Mouse (Mus musculus) kidney, adult 9 months (tissue): ENCODE measurements around the gene 9430038I01Rik.
A peak's percentile ranks its signal among the peaks of the same experiment; 100 is the strongest.
"Not testable (repeated sequence)": the region's sequence is repeated elsewhere in the genome, so short reads cannot be mapped to it uniquely, and the experiment has no call there.

Source experiments
- DNase-seq: peaks from one replicate; pipeline ENCODE4 v3.0.0; 2022

The 9430038I01Rik gene

DNA sequence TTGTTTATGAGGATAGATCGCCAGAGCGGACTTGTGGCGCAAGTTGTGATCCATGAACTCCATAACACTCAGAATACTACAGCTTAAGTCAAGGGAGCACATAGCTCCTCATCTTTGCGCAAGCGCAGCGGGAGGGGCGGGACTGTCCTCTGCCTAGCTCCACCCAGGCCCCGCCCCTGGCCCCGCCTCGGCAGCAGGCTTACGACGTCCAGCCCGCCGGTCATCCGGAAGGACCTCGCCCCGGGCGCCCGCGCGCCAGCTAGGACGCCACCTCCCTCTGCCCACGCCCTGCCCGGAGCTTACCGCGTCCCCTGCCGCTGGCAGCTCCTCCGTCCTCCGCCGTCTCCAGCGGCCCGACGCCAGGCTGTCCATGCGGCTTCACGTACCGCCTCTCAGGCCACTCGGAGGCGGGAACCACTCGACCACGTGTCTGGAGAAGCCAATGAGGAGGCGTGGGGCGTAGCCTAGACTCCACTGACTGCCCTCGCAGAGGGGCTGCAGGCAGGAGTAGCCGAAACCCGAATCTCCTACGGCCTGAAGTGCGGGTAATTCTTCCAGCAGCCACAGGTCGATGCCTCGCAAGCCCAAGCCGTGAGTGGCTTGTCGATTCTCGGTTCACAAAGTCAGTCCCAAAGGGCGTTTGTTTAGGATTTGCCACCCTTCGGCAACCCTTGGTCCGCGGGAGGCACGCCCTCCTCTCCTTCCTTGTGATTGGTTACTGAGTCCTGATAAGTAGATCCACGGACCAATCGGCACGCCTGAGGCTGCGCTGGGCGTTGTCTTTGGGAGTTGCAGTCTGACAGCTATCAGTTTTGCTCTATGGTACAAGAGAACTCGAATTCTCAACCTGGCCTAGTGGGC, at the start of gene 9430038I01Rik:
9430038I01Rik (minus strand) TSS at position 426 of the 861 bp plus-strand sequence.
- peak; percentile 98 for DNase-seq

DNA sequence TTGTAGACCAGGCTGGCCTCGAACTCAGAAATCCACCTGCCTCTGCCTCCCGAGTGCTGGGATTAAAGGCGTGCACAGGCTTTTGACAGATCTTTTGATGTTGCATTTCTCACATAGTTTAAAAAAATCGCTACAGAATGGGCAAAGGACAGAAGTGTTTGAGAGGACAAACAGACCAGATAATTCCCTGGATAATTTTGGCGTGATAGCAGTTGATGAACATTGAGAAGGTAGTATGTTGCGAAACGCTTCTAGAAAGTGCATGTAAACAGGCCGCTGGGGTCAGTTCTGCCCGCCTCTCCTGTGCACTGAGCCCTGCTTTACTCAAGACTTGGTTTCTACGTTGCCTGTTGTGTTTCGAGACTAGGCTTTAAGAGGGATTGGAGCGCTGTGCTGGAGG, 34.8 kb upstream of the 9430038I01Rik start:
- no peak for DNase-seq

DNA sequence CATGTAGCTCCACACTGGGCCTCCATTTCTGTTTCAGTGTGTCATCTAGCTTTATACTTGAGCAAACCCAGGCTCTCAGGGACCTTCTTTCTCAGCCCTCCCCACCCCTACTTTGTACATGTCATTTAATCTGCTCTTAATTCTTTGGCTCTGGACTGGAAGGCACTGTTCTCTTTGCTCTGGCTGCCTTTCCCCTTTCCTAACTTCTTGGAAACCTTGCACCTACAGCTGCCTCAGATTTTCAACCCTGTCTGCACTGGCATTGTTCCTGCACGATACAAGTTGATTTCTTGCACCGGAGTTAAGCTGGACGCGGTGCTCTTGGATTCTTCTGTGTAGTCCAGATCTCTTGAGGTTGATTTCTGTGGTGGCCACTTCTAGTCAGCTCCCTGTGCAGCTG, 32.4 kb upstream of the 9430038I01Rik start:
- no peak for DNase-seq

DNA sequence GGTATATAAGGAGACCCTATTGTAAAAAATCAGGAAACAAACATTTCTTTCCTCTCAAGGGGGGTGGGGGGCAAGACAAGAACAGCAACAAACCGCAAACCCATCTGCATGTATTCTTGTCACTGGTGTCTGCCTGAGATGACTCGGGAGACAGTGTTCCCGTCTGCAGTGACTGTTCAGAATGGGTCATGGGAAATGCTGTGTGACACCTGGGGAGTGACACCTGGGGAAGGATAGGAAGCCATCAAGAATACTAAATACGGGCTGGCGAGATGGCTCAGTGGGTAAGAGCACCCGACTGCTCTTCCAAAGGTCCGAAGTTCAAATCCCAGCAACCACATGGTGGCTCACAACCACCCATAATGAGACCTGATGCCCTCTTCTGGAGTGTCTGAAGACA, 28.4 kb upstream of the 9430038I01Rik start:
- not testable (repeated sequence) for DNase-seq

DNA sequence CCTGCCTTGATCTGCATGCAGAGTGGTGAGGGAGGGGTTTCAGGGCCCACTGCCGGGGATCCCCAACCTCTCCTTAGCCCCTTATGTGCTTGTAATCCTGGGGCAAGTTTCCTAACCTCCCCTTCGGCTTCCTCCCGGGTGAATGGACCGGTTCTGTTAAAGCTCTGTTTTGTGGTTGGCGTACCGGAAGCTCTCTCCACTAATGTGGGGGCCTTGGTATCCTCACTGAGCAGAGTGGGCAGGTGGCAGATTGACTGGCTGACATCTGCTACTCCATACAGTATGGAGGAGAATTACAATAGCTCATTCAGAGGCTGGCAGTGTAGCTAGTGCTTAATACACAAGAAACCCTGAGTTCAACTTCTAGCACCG, 27.6 kb upstream of the 9430038I01Rik start:
- DNase-seq: peak; percentile 17

DNA sequence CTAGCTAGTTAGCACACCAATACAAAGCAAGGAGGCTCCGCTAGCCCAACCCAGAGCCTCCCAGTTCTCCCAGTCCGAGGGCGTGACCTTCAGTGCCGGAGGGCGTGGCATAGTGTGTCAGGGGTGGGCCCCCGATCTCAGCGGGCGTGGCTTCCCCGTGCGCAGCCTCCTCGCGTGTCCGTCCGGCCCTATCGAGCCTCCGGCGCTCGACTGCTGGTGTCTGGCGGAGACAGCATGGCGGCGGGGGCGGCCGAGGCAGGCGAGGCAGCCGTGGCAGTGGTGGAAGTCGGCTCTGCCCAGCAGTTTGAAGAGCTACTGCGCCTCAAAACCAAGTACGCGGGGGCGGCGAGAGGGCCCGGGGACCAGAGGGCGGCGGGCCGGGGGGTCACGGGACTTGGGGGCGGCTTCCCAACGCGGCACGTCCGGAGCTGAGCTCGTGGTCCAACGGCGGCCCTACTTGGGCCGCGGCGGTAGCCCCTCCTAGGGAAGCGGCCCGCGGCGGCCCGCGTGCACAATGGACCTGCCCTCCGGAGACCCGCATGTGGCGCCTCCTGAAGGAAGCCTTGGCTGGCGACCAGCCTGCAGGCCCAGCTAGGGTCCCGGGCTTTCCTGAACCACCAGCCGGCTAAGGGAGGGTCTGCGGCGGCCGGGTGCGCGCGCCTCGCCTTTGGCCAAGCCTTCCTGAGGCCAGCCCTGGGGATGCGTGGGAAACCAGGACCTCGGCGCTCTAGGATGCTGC, 27.0 kb upstream of the 9430038I01Rik start, which contains the start of gene Glrx3:
Glrx3 (plus strand) TSS at position 175 of the 739 bp plus-strand sequence.
- peak; percentile 97 for DNase-seq

DNA sequence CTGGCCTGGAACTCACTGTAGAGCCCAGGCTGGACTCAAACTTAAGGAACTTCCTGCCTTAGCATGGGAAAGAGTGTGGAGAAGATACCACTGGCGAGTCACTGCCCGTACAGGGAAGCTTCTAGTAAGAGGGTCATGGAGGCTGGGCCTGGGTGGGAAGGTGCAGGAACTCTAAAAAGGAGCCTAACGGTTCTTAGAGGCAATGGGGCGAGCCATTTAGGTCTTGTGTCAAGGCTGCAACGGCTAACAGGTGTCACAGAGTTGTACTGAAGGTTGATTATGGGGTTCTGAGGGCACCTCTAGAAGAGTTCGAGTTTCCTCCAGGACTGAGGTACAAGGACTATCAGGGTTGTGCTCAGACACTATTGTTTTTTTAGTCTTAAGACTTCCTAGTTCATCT, 26.3 kb upstream of the 9430038I01Rik start:
- peak; percentile 12 for DNase-seq

DNA sequence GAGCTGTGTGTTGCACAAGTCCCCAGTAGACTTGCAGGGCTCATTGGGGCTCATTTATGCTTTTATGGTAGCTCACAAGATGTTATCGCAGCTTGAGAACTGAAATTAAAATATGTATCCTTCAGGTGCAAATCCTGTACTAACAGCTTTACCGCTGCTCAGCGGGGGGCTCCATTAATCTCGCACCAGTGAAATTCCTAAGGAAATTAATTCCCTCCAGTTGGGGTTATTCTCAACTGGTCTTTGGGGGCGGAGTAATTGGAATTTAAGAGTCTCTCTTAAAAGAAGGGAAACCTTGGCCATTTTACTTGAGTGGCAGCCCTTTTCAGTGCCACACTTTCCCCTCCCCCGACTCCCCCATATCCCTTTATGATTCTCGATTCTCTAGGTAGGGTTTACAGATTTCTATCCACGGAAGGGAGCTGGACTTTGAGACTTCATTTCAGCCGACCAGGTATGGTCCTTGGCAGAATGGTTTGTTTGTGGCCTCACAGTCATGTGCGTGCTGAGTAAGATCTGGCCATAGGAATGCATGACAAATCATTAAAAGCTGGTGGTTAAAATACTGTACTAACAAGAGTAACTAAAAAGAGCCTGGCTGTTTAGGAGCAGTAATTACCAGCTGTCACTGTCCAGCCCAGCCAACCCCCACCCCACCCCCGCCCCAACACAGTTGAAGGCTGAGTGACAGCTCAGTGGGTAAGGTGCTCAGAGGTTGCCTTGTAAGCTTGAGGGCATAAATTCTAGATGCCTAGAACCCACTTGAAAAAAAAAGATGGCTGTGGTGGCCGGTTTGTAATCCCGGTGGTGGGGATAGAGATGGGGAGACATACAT, 21.4 kb upstream of the 9430038I01Rik start:
- peak; percentile 33 for DNase-seq

DNA sequence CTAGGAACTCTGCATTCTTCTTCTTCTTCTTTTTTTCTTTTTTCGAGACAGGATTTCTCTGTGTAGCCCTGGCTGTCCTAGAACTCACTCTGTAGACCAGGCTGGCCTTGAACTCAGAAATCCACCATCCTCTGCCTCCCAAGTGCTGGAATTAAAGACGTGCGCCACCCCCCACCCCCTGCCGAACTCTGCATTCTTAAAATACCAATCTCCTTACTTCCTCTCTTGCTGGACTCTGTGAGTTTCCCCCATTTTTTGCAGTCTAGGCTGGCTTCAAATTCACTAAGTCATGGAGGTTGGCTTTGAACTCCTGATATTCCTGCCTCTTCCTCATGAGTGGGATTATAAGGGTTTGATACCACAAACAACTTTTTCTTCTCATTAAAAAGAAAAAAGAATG, 16.1 kb upstream of the 9430038I01Rik start:
- no peak for DNase-seq

DNA sequence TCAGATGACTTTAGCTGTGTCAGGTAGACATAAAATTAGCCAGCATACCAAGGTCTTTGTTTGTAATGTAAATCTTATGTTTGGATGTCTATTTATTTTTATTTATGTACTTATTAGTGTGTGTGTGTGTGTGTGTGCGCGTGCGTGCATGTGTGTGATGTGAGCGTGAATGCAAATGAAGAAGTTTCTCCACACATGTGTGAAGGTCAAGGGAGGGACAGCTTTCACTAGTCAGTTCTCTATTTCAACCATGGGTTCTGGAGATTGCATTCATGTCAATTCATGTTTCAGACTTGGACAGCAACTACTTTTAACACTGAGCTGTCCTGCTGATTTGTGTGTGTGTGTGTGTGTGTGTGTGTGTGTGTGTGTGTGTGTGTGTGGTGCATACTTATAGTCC, 10.7 kb upstream of the 9430038I01Rik start:
- no peak for DNase-seq

DNA sequence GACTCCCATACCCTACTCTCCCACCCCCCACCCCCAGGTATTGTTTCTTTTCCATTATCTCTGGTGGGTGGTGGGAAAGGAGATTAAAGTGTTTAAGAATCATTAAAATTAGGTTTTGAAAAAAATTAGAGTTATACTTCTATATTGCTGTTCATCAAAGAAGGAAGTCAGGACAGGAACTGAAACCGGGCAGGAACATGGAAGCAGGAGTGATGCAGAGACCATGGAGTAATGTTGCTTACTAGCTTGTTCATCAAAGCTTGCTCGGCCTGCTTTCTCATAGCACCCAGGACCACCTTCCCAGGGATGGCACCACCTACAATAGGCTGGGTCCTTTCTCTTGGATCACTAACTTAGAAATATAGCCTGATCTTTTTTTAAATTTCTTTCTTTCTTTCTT, 10.0 kb upstream of the 9430038I01Rik start:
- no peak for DNase-seq

DNA sequence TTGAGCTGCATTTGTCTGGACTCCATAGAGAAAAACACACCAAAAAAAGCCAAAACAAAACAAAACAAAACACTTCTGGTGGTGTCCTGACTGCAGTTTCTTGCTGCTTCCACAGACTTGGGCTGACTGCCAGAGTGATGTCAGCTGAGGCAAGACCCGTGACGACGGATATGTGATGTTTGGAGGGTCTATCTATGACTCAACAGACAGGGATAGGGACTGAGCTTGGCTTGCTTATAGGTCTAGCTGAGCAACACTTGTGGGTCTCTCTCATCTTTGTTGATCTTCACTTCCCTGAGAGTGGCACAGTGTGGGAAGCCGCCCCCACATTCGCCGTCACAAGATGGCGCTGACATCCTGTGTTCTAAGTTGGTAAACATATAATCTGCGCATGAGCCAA, 4.1 kb upstream of the 9430038I01Rik start:
- DNase-seq: no peak

DNA sequence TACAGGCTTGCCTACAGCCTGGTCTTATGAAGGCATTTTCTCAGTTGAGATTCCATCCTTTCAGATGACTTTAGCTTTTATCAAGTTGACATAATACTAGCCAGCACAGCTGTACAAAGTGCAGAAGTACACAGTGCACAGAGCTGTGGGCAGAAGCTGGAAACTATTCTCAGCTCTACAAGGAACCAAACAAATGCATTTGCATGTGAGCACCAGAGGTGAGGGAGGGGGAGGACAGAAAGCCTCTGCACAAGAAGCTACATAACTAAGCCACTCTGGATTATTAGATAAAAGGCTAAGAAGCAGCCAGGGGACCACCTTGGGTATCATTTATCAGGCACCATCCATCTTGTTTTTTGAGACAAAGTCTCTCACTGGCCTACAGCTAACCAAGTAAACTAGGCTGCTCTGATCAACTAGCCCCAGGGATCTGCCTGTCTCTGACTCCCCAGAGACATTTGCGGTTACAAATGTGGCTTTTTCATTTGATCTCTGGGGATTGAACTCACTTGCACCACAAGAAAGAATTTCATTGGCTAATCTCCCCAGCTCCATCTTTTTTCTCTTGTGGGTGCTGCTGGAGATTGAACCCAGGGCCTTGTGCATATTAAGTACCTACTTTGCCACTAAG, 3.0 kb downstream of the 9430038I01Rik start:
- DNase-seq: no peak

DNA sequence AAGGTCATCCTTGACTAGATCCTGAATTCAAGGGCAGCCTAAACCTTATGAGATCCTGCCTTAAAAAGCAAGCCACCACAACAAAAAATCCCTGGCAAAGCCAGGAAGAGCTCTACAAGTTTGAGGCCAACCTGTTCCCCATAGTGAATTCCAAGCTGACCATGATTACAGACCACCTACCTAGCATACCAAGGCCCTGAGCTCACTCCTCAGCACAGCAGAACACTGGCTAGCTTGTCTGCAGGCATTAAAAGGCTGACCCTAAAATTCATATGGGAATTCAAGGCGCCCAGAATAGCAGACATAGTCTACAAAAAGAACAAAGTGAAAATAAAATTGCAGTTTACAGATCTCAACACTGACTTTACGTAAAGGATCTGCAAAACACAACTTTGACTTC, 6.4 kb downstream of the 9430038I01Rik start:
- no peak for DNase-seq

DNA sequence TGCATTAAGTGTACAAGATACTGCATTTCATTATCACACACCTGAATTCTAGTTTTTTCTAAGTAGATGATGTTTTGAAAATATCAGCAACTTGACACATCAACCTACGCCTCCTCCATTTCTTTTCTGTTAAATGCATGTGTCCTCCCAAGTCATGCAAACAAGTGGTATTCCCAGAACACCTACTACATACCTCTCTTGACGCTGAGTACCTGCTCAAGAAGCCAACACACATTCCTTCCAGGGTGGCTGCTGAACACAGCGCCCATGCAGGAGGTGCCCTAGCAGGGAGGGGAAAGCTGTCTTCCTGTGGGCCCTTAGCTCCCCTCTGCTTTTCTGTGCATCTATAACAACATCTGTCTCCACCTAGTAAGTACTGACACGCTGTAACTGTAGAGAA, 11.6 kb downstream of the 9430038I01Rik start:
- no peak for DNase-seq

DNA sequence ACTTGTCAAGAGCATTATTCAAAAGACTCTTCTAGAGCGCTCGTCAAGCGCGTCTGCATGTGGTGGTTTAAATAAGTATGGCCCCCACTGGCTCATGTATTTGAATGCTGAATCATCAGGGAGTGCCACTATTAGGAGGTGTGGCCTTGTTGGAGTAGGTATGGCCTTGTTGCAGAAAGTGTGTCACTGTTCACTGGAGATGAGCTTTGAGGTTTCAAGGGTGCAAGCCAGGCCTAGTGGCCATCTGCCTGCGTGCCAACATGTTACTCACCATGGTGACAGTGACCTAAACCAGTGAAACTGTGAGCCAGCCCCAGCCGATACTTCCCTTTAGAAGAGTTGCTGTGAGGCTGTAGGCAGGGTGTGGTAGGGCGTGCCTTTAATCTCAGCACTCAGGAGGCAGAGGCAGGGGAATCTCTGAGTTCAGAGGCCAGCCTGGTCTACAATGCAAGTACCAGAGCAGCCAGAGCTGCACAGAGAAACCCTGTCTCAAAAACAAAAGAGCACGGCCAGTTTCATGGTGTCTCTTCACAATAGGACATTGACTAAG, 13.1 kb downstream of the 9430038I01Rik start:
- DNase-seq: no peak

DNA sequence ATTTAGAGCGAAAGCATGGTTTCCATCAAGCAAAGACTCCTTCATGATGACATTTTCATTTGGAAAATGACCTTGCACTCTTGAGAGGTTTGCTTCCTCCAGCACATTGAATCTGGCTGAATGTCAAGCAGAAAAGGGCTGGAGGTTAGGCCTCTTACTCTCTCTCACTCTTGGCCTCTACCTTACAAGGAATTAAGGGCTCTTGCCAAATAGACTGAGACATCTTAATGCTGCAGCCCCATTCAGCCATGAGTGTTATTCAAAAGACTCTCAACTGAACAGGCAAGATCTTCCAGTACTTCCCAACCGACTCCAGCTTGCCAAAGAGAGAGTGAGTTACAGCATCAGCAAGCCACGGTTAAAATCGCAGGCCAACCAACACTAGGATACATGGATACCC, 15.1 kb downstream of the 9430038I01Rik start:
- no peak for DNase-seq

DNA sequence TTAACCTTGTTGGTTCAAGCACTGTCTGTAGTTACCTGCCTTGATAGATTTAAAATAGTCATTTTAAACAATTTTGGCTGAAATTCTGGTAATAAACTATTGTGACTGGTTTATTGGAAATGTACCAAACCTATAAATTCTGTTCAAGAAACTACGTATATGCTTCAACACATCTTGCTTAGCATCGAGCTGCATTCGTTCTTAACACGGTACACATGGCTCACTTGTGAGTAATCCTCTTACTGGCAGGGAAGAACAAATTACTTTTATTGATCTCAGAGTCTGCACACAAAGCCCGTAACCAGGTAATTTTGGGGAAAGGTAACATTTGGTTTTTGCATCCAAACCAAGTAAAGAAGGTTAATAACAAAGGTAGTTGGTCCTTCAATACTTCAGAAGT, 22.7 kb downstream of the 9430038I01Rik start:
- no peak for DNase-seq

DNA sequence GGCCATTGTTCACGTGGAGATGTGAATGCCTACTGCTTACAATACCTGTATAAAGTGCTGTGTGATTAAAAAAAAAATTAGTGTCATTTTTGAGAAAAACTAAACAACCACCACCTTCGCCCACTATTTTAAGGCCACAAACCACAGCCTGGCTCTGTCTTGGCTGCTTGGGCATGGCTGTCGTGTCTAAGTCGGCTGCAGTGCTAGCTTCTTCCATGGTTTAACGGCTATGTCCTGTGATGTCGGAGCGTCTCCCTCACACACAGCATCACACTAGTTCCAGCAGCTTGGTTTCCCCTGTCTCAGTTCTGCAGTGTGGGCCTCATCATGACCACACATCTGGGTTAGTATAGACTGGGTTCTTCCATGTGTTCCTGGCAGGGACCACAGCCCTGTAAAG, 35.6 kb downstream of the 9430038I01Rik start:
- no peak for DNase-seq

DNA sequence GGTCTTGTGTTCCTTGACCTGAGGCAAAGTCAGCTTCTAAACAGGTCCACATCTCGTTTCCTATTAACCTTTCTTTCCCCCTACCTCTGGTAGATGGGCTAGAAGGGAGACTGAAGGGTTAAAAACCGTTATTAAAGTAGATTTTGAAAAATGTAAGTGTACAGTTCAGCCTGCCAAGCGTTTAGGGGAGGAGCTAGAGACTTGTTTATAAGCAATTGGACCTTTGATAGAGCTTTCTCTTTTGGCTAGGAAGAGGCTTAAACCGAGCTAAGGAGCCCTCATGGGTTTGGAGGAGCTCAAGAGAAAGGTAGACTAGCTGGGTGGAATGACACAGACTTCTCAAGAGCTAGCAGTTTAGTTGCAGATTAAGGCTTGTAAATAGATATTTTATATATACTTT, 38.8 kb downstream of the 9430038I01Rik start:
- DNase-seq: no peak

DNA sequence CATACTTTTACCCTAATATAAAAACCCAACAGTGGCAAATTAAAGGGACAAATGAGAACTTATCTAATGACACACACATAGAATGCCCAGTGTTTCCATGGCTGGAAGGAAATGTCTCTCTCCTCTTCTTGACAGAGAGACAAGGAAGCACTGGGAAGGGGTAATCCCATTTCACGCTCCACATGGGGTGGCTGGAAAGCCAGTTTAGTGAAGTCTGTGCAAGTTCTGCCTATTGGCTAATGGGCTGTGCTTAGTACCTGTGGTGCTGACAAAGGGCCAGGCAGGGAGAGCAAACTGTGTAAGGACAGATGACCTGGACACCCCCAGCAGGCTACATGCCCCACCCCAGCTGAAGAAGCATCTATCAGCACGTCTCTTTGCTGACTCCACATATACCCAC, 40.4 kb downstream of the 9430038I01Rik start:
- no peak for DNase-seq

DNA sequence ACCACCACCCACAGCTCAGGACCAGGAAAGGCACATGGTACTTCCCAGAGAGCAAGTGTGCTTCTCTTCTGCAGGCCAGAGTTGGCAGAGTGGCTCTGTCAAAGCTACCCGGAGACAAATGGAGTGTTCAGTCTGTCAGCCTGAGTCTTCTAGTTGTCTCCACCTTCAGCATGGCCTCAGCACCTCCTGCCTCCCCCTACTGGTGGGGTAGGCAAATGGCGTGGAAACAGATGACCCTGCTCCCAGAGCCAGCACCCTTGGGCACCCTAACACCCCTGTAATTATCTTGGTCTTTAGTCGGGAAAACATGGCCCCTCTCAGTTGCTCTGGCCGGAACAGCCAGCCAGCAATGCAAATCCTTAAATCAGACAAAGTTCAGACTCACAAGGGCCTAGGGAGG, 43.8 kb downstream of the 9430038I01Rik start:
- no peak for DNase-seq
